Mouse (Mus musculus) liver, adult 10 weeks (tissue): ENCODE measurements around the gene Arl5c. TPM values are rescaled to one million over a fixed set of nuclear protein-coding genes. Genes with fewer than 3 reads are reported as not detected.

Experiments
- polyA plus RNA-seq: library from polyadenylated mRNA; stranded (reverse); fragments of 350-450 nt; fragmentation: Illumina TruSeq; extraction: RNeasy Lipid Tissue Mini Kit (QIAGEN cat#74804); gene quantifications from one replicate; pipeline ENCODE4 v1.2.3, GENCODE M21; 2014; ENCODE audit warnings: low read depth, low replicate concordance

The Arl5c gene
- polyA plus RNA-seq: not detected

DNA sequence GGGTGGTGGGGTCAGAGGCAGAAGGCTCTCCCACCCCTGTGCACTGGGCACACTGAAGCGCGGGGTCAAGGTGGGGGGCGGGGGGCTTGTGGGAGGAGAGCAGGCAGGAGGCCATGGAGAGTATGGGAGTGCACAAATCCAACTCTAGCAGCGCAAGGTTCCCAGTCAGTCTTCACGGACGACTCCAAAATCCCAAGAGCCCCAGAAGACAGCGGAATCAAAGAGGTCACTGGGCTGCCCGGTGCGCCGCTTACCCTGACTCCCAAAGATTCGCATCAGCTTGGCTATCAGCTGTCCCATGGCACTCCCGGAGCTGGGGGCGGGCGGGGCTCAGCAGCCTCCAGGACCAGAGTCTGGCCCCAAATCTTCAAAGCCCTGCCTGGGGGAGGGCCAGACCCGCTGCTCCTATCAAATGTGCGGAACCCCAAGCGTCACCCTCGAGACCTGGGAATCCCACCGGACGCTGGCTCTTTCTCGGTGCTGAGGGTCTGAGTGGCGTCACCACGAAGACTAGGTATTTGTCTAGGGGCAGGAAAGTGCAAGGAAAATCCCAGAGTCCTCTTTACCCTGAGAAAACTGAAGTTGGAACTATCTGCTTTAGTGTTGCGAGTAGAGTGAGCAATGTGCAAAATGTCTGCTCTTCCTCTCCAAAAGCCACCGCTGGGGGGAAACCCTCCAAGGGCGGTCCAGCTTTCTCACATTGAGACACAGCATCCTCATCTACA lies at the start of gene Arl5c:
TSS of gene Arl5c (minus strand) at position 618 of the 725 bp plus-strand sequence.

DNA sequence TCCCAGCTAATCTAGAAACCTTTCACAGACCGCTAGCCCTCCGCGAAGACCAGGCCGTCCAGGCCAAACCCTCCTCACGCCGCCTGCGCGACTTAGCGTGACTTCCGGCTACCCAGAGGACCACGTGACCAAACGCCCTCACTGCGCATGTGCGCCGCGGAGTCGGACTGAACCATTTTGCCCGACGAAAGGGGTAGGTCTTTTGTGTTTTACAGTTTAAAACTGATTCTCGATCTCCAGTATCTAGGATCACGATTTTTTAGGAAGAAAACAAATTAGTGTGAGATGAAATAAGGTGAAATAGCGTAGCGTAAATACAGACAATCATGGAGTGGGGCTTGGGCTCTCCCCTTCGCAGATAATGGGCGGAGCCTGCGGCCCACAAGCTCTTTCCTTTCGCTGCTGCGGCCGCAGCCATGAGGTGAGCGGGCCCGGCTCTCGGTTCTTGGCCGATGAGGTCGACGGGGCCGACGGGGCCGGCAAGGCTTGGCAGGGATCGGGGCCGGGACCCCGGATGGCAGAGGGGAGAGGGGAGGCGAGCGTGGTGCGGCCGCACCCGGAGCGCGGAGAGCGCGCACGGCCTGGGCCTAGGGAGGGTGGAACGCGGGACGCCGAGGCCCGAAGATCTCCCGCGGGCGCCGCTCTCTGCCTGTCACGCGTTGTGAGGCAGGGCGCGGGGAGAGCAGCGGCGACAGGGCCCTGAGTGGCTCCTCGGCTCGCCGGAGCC lies 30.8 kb upstream of the Arl5c start, which contains the start of gene Rpl19:
TSS of gene Rpl19 (plus strand) at position 141 of the 727 bp plus-strand sequence.

DNA sequence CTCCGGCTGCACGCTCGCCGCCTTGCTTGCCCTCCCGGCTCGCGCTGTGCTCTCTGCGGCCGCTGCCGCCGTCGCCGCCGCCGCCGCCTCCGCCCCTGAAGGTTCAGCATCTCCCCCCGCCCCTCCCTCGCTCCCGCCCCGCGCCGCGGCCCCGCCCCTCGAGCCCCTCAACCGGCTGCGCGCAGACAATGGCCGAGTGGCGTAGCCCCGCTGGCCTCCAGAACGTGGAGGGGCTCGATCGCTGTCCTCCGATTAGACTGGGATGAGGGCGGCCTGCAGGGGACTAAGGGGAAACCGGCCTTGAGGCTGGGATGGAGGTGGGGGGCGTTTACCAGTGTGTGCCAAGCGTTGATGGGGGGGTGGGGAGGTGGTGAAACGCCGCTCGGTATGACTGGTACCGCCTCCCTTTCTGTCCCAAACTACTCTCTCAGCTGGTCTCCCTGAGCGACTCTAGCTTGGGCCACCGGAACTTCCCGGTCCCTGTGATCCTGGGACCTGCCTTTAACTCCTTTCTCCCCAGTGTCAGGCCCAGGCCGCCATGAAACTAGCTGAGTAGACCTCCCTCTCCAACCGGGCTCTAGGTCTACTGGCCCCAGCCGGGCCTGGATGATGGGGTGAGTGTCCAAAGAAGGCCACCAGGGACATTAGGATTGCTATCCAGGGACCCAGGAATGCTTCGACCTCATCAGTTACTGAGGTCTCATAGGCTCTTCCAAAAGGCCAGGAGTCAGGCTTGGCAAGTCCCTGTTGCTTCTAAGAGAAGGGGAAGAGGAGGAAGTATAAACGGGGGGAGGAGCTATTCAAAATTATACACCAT lies 26.8 kb upstream of the Arl5c start, which contains the start of gene Cacnb1:
TSS of gene Cacnb1 (minus strand) at position 480 of the 817 bp plus-strand sequence.

DNA sequence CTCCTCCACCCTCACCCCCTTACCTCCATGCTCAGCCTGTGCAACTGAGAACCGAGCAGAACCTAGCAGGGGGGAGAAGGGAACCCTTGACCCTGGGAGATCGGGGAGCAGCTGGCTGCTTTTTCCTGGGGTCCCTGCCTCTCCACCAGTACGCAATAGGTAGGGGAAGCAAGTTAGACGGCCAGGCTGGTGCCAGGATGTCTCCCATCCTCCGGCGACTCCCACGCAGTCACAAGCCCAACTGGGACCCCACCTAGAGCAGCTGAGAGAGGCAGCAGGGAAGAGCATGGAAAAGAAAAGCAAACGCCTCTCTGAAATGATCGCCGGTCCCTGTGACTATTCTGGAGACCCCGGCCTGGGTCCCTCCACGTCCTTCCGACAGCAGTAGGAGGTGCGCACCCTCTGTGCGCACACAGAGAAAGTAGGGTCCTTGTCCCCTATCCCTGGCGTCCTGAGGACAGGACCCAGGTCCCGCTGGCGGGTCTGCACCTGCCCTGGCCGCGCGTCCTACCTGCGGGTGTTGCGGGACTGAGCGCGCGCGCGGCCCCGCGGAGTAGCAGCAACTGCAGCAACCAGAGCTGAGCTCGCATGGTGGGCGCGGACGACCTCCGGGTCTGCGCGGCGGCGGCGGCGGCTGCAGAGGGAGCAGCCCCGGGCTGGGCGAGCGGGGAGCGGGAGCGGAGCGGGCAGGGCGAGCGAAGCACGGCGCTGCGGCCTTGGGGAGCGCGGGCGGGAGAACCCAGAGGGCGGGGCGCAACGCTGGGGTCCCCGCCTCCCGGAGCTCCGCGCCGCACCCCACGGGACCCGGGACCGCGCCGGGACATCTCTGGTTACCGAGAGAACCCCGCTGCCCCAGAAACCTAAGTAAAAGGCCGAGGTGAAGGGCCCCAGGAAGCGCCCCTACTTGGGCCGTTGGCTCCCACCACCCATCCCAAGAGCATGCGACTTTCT lies 10.0 kb downstream of the Arl5c start, which contains the start of gene Plxdc1:
TSS of gene Plxdc1 (minus strand) at position 718 of the 951 bp plus-strand sequence.

Other genes with a start within 250 kb of the Arl5c start
- gene Cwc25, start 229.6 kb downstream of the Arl5c start, polyA plus RNA-seq: 8.0 TPM
- not detected for gene 1700001P01Rik, start 220.3 kb downstream of the Arl5c start, polyA plus RNA-seq
- gene Rpl23, start 213.7 kb downstream of the Arl5c start, polyA plus RNA-seq: 672 TPM
- 30.9 TPM for gene Lasp1, start 197.2 kb downstream of the Arl5c start, polyA plus RNA-seq
- gene B230217C12Rik, start 155.4 kb downstream of the Arl5c start, polyA plus RNA-seq: 0.77 TPM
- gene Fbxo47, start 112.0 kb downstream of the Arl5c start, polyA plus RNA-seq: 0.98 TPM
- not detected for gene Plxdc1, start 9.7 kb downstream of the Arl5c start, polyA plus RNA-seq
- not detected for gene Cacnb1, start 26.9 kb upstream of the Arl5c start, polyA plus RNA-seq
- 93.7 TPM for gene Rpl19, start 30.5 kb upstream of the Arl5c start, polyA plus RNA-seq
- not detected for gene Stac2, start 57.3 kb upstream of the Arl5c start, polyA plus RNA-seq
- 11.8 TPM for gene Fbxl20, start 154.2 kb upstream of the Arl5c start, polyA plus RNA-seq
- gene Med1, start 197.1 kb upstream of the Arl5c start, polyA plus RNA-seq: 18.6 TPM
- 11.5 TPM for gene Cdk12, start 206.9 kb upstream of the Arl5c start, polyA plus RNA-seq